Mouse (Mus musculus) limb, embryonic 12.5 days (tissue): ENCODE results near the gene Slc24a3. TPM values are rescaled to one million over a fixed set of nuclear protein-coding genes. Genes with fewer than 3 reads are reported as not detected.

Experiments
- ATAC-seq: fragments of 200-750 bp; cut with Nextera tagmentation; 2 replicates; pipeline ENCODE4 v1.8.0; 2017; ENCODE audit warnings: low read depth, moderate TSS enrichment; ENCODE audit not compliant: insufficient number of reproducible peaks, insufficient read depth, low FRiP score, low TSS enrichment
- H3K27ac ChIP-seq: fragments of 300-500 bp; sonication (generic); 2 replicates; pipeline ENCODE4 v1.5.1; 2016; ENCODE audit warnings: mild to moderate bottlenecking, moderate library complexity
- H3K27me3 ChIP-seq: fragments of 300-500 bp; sonication (generic); 2 replicates; pipeline ENCODE4 v1.6.1; 2016; ENCODE audit warnings: mild to moderate bottlenecking, moderate library complexity
- H3K36me3 ChIP-seq: fragments of 300-500 bp; sonication (generic); 2 replicates; pipeline ENCODE4 v1.6.1; 2016; ENCODE audit warnings: mild to moderate bottlenecking, moderate library complexity
- H3K4me1 ChIP-seq: fragments of 300-500 bp; sonication (generic); replicated peaks from 2 replicates; pipeline ENCODE4 v1.6.1; 2016
- H3K4me2 ChIP-seq: fragments of 300-500 bp; sonication (generic); 2 replicates; pipeline ENCODE4 v1.6.1; 2016; ENCODE audit warnings: mild to moderate bottlenecking, moderate library complexity
- H3K4me3 ChIP-seq: fragments of 300-500 bp; sonication (generic); replicated peaks from 2 replicates; pipeline ENCODE4 v1.5.1; 2016; ENCODE audit warnings: mild to moderate bottlenecking
- H3K9ac ChIP-seq: fragments of 300-500 bp; sonication (generic); replicated peaks from 2 replicates; pipeline ENCODE4 v1.6.1; 2016; ENCODE audit warnings: mild to moderate bottlenecking, moderate library complexity
- H3K9me3 ChIP-seq: fragments of 300-500 bp; sonication (generic); 2 replicates; pipeline ENCODE4 v1.6.1; 2016; ENCODE audit warnings: mild to moderate bottlenecking, moderate library complexity
- WGBS: fragments of 180-500 bp; shearing (Covaris S2); methylation state at CpG from one replicate; pipeline ENCODE4 v1.1.7; 2016; 5-methylcytosine and 5-hydroxymethylcytosine counted together
- polyA plus RNA-seq: library from polyadenylated mRNA; unstranded; fragments of >200 nt; fragmentation: Nextera tagmentation; extraction: Ambion mirVana; gene quantifications from 2 replicates; pipeline ENCODE4 v1.2.1, GENCODE M21; 2016

Gene Slc24a3
- polyA plus RNA-seq, 1 experiment from 2014 or later = 1.3 TPM

GRCm38 (mm10) chr2:145555713-145556112, 388.2 kb downstream of the Slc24a3 start:
- H3K9me3 ChIP-seq = no peaks in the 10 kb centered on the region
- no peak overlapping the region for H3K27ac ChIP-seq
- H3K4me3 ChIP-seq = no peak overlapping the region
- no peak overlapping the region for H3K4me2 ChIP-seq
- no peaks in the 10 kb centered on the region for H3K4me1 ChIP-seq
- ATAC-seq = no peak
- H3K27me3 ChIP-seq = no peaks in the 10 kb centered on the region
- H3K9ac ChIP-seq = no peak overlapping the region
- H3K36me3 ChIP-seq = no peaks in the 10 kb centered on the region
- 84% methylated on average over 2 of the region's 2 CpGs for WGBS

GRCm38 (mm10) chr2:145557361-145557931, 389.9 kb downstream of the Slc24a3 start:
- H3K4me1 ChIP-seq = no peaks in the 10 kb centered on the region
- no peak overlapping the region for H3K27ac ChIP-seq
- no peak for ATAC-seq
- no peaks in the 10 kb centered on the region for H3K27me3 ChIP-seq
- H3K9ac ChIP-seq = no peak overlapping the region
- WGBS = 31% methylated on average over 1 of the region's 1 CpGs
- H3K4me2 ChIP-seq = no peak overlapping the region
- H3K9me3 ChIP-seq = no peaks in the 10 kb centered on the region
- H3K4me3 ChIP-seq = no peak overlapping the region
- H3K36me3 ChIP-seq = no peaks in the 10 kb centered on the region

- ATAC-seq = no peak
- no peak overlapping the region for H3K4me3 ChIP-seq
- no peak overlapping the region for H3K4me2 ChIP-seq
- H3K9me3 ChIP-seq = no peaks in the 10 kb centered on the region
- H3K9ac ChIP-seq = no peak overlapping the region
- H3K4me1 ChIP-seq = no peaks in the 10 kb centered on the region
- no peaks in the 10 kb centered on the region for H3K36me3 ChIP-seq
- no peaks in the 10 kb centered on the region for H3K27me3 ChIP-seq
- H3K27ac ChIP-seq = no peak overlapping the region
These were observed 394.9 kb downstream of the Slc24a3 start for GRCm38 (mm10) chr2:145562493-145562892.

GRCm38 (mm10) chr2:145564596-145564995, 397.0 kb downstream of the Slc24a3 start:
- H3K4me2 ChIP-seq = no peak overlapping the region
- 71% methylated on average over 8 of the region's 8 CpGs for WGBS
- no peak overlapping the region for H3K9ac ChIP-seq
- H3K27me3 ChIP-seq = no peaks in the 10 kb centered on the region
- no peak overlapping the region for H3K27ac ChIP-seq
- H3K36me3 ChIP-seq = no peaks in the 10 kb centered on the region
- no peak for ATAC-seq
- H3K4me3 ChIP-seq = no peak overlapping the region
- H3K4me1 ChIP-seq = no peaks in the 10 kb centered on the region
- H3K9me3 ChIP-seq = no peaks in the 10 kb centered on the region

- Histone ChIP-seq H3K4me1 (no peaks in the 10 kb centered on the region), H3K4me3 (no peak overlapping the region), H3K9ac (no peak overlapping the region), H3K9me3 (no peaks in the 10 kb centered on the region), H3K27ac (no peak overlapping the region), H3K36me3 (no peaks in the 10 kb centered on the region), H3K27me3 (no peaks in the 10 kb centered on the region), H3K4me2 (no peak overlapping the region)
- 86% methylated on average over 2 of the region's 2 CpGs for WGBS
- ATAC-seq = no peak
These were observed 399.4 kb downstream of the Slc24a3 start for GRCm38 (mm10) chr2:145566904-145567303.

GRCm38 (mm10) chr2:145571943-145572342, 404.4 kb downstream of the Slc24a3 start:
- ATAC-seq = no peak
- WGBS = 69% methylated on average over 3 of the region's 3 CpGs
- Histone ChIP-seq H3K36me3 (no peaks in the 10 kb centered on the region), H3K27me3 (no peaks in the 10 kb centered on the region), H3K4me1 (no peaks in the 10 kb centered on the region), H3K4me3 (no peak overlapping the region), H3K27ac (no peak overlapping the region), H3K4me2 (no peak overlapping the region), H3K9me3 (no peaks in the 10 kb centered on the region), H3K9ac (no peak overlapping the region)

- Histone ChIP-seq H3K36me3 (no peaks in the 10 kb centered on the region), H3K4me2 (no peak overlapping the region), H3K27me3 (no peaks in the 10 kb centered on the region), H3K9ac (no peak overlapping the region), H3K4me3 (no peak overlapping the region), H3K9me3 (no peaks in the 10 kb centered on the region), H3K4me1 (no peaks in the 10 kb centered on the region), H3K27ac (no peak overlapping the region)
- no peak for ATAC-seq
- 85% methylated on average over 4 of the region's 4 CpGs for WGBS
These were observed 406.6 kb downstream of the Slc24a3 start for GRCm38 (mm10) chr2:145574148-145574547.

GRCm38 (mm10) chr2:145583103-145583502, 415.5 kb downstream of the Slc24a3 start:
- no peak overlapping the region for H3K4me3 ChIP-seq
- no peaks in the 10 kb centered on the region for H3K27me3 ChIP-seq
- H3K4me1 ChIP-seq = peaks cover 6% of the 10 kb centered on the region
- no peak overlapping the region for H3K9ac ChIP-seq
- H3K4me2 ChIP-seq = no peak overlapping the region
- no peak overlapping the region for H3K27ac ChIP-seq
- H3K9me3 ChIP-seq = no peaks in the 10 kb centered on the region
- ATAC-seq = no peak
- WGBS = 68% methylated on average over 3 of the region's 3 CpGs
- no peaks in the 10 kb centered on the region for H3K36me3 ChIP-seq

GRCm38 (mm10) chr2:145585437-145585836, 417.9 kb downstream of the Slc24a3 start:
- 82% methylated on average over 3 of the region's 3 CpGs for WGBS
- Histone ChIP-seq H3K4me2 (no peak overlapping the region), H3K9ac (no peak overlapping the region), H3K27ac (no peak overlapping the region), H3K9me3 (no peaks in the 10 kb centered on the region), H3K4me3 (no peak overlapping the region), H3K27me3 (no peaks in the 10 kb centered on the region), H3K4me1 (peaks cover 6% of the 10 kb centered on the region), H3K36me3 (no peaks in the 10 kb centered on the region)
- no peak for ATAC-seq

- Histone ChIP-seq H3K4me3 (no peak overlapping the region), H3K9ac (no peak overlapping the region), H3K27ac (no peak overlapping the region), H3K36me3 (no peaks in the 10 kb centered on the region), H3K9me3 (no peaks in the 10 kb centered on the region), H3K4me2 (no peak overlapping the region), H3K4me1 (peaks cover 6% of the 10 kb centered on the region), H3K27me3 (no peaks in the 10 kb centered on the region)
- 62% methylated on average over 8 of the region's 8 CpGs for WGBS
- peak; percentile 82; the same call in 1 of the 2 replicates for ATAC-seq
These were observed 420.6 kb downstream of the Slc24a3 start for GRCm38 (mm10) chr2:145588009-145588737.

- no peak for ATAC-seq
- no peak overlapping the region for H3K9ac ChIP-seq
- no peaks in the 10 kb centered on the region for H3K4me1 ChIP-seq
- H3K27me3 ChIP-seq = no peaks in the 10 kb centered on the region
- H3K4me2 ChIP-seq = no peak overlapping the region
- H3K4me3 ChIP-seq = no peak overlapping the region
- no peaks in the 10 kb centered on the region for H3K9me3 ChIP-seq
- H3K36me3 ChIP-seq = no peaks in the 10 kb centered on the region
- 85% methylated on average over 8 of the region's 8 CpGs for WGBS
- no peak overlapping the region for H3K27ac ChIP-seq
These were observed 424.3 kb downstream of the Slc24a3 start for GRCm38 (mm10) chr2:145591881-145592280.
